Mouse (Mus musculus) cerebellum, adult 2 months (tissue): Measurements from ENCODE around the gene H2-Oa.

Source experiments
- CTCF ChIP-seq: fragments of 200-500 bp; IDR thresholded peaks from 2 replicates; pipeline ENCODE4 v1.5.1; 2011; ENCODE audit warnings: low read depth, mild to moderate bottlenecking, control low read depth, low read length, moderate library complexity, borderline replicate concordance; ENCODE audit not compliant: insufficient read depth
- POLR2A ChIP-seq: fragments of 200-500 bp; IDR thresholded peaks from 2 replicates; pipeline ENCODE4 v1.6.1; 2011; ENCODE audit warnings: low read length, control low read depth, borderline replicate concordance; ENCODE audit not compliant: insufficient read depth

DNA sequence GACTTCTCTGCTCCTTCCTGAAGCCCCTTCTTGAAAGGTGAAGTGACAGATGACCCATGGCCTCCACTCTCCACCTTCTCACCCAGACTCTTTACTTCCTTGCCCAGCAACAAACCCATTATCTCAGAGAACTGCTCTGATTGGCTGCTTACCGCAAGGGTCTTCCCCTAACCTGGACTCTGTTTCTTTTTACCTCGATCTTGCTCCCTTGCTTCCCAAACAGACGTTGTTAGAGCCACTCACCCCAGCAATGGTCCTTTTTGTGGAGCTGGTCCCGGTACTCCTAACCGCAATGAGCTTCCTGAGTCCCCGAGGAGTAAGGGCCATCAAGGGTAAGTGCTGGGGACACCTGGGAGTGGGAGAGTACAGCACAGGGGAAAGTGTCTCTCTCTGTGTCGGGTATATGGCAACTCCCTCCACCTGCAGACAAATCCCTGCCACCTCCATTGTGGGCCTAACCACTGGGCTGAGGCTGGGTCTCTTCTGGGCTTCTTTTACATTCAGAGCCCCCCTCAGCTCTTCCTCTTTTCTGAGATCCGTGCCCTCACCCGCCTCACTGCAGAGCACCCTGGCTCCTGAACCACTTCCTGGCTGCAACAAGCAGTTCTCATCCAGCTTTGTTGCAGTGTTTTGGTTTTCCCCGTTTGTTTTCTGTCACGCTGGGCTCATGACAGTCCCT lies at the start of gene H2-Oa:
- TF ChIP-seq CTCF (no peak), POLR2A (no peak)
